Mouse (Mus musculus) retina, embryonic 14.5 days (tissue): ENCODE measurements around the gene Gm14819.
"Not testable (repeated sequence)": the region's sequence is repeated elsewhere in the genome, so short reads cannot be mapped to it uniquely, and the experiment has no call there.

Source experiments
- DNase-seq: peaks from one replicate; pipeline ENCODE4 v3.0.0-alpha.2; 2015; ENCODE audit warnings: low spot score

Gene Gm14819

DNA sequence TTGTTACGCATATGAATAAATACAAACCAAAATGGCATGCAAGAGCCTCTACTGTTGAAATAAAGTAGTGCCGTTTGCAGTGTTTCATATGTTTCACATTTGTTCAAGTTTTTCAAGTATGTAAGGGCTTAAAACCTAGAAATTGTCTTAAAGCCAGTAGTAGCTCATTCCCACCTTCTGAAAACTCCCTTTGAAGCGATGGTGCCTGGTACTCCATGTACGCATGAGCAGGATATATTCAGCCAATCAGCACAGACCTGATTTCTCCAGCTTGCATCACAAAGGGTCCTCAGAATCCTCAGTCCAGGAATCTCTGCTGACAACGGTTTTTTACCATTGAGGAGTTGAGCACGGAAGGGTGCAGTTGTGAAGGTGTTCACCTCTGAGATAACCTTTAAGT lies at the start of gene Gm14819:
Gene Gm14819, plus strand, starts transcription at position 301 of the 400 bp plus-strand sequence.
- DNase-seq, result not testable (repeated sequence)
